Mouse (Mus musculus): ENCODE measurements at regions not wholly inside any gene's neighbourhood (a gene's known extent, or its start where the extent isn't known, plus 50 kb on each side); places are given as distances from the start of the nearest gene placed in this dataset.
A peak's percentile ranks its signal among the peaks of the same experiment; 100 is the strongest.
"Not testable (repeated sequence)": the region's sequence is repeated elsewhere in the genome, so short reads cannot be mapped to it uniquely, and the experiment has no call there.

DNA sequence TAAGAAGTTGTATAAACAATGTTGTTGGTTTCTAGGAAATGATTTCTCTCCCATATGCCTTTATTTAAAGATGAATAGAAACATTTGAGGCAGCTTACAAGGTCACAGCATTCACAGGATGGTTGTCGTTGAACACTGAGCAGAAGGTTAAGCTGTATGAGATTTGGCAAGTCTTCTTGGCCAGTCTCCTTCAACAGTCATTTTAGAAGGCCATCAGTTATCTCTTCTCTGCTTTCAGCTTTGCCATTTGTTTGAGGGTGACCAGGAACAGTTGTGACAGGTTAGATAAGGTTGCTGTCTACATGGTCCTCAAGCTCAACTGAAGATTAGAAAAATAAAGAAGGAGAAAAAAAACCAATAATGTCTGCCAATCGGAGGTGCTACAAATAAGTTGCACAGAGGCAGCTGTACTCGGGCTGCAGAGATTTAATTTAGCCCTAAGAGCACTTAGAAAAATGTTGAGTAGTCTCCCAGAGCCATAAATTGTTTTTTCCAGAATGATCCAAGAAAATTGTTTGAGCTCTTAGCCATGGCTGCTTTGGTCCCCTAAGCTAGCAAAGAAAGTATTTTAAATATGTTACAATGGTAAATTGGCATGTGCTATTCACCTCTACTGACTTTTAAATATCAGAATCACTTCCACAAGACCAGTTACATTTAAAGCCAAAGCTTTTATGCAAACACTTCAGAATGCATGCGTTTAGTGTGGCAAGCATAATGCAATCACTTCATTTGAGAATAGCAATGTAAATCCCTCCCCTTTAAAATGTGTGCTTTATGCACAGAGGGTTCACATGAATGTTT lies 1025.6 kb downstream of the Diaph3 start:
- H3K4me1 ChIP-seq = 0 out of 2 replicates have a peak, but pooled peaks cover 5% of the 10 kb centered on the region
- no peaks in the 10 kb centered on the region for H3K36me3 ChIP-seq
- H3K9me3 ChIP-seq = no peaks in the 10 kb centered on the region
- no peak for ATAC-seq (replicated peaks)
- H3K9ac ChIP-seq (replicated peaks) = no peak overlapping the region
- H3K4me2 ChIP-seq (replicated peaks) = no peak overlapping the region
- no peak overlapping the region for H3K4me3 ChIP-seq
- 35% methylated on average over 4 of the region's 4 CpGs for WGBS
- no peak overlapping the region for H3K27ac ChIP-seq (replicated peaks)
- H3K27me3 ChIP-seq = no peaks in the 10 kb centered on the region

DNA sequence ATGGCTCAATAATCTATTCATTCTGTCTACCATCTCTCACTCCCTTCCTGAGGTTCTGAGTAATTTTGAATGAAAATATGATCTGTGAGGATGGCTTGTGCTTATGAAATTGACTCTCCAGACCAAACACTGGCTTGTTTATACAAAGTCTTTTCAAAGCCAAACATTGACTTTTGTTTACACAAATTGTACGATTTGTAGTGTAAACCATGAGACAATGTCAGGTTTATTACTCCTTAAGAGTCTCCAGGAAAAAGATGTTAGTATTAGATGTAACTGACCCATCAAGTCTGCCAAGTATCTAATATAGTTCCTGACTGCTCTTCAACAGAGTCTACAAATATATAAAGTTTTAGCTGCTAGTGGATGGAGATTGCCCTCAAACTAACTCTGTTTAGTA lies 1039.5 kb downstream of the Diaph3 start:
- H3K27me3 ChIP-seq = no peaks in the 10 kb centered on the region
- WGBS = 82% methylated on average over 1 of the region's 1 CpGs

DNA sequence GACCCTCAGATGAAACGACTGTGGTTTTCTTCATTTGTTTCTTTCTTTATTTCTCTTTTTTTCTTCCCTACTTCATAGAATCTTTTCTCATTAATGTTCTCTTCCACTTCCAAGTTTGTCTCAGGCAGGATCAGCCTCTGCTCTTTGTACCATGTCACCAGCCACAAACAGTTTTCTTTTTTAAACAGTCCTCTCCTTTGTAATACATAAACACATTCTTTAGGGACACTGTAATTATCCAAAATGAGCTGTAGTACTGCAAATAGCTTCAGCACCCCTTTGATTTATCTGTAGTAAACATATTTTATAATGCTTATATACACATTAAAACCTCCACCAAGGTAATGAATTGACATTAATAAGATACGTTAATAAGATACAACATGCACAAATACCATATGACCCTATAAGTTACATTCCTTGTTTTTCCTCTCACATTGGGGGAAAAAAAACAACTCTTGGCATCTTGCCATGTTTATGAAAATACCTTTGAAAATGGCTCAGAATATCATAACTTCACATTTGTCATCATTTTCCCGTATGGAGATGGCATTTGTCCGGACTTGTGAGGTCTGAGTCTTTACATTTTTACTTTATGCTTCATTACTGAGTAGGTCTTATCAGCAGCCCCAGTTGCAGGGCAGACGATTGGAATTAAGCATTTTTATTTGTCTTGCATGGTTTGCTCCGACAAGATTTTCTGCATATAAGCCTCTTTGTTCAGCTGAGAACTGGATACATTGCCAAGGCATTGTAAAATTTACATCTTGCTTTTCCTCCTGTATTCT lies 1070.5 kb downstream of the Diaph3 start:
- no peak overlapping the region for H3K9ac ChIP-seq (replicated peaks)
- H3K36me3 ChIP-seq = no peaks in the 10 kb centered on the region
- H3K4me2 ChIP-seq (replicated peaks) = no peak overlapping the region
- WGBS = 54% methylated on average over 6 of the region's 6 CpGs
- H3K27ac ChIP-seq (replicated peaks) = no peak overlapping the region
- 0 out of 2 replicates have a peak, but pooled peaks cover 5% of the 10 kb centered on the region for H3K4me1 ChIP-seq
- ATAC-seq (replicated peaks) = no peak
- H3K27me3 ChIP-seq = no peaks in the 10 kb centered on the region
- H3K4me3 ChIP-seq = no peak overlapping the region
- no peaks in the 10 kb centered on the region for H3K9me3 ChIP-seq

More for the DNA sequence above, 1039.5 kb downstream of the Diaph3 start:
- ATAC-seq (replicated peaks) = no peak
- H3K4me3 ChIP-seq = no peak overlapping the region
- H3K27ac ChIP-seq (replicated peaks) = no peak overlapping the region
- H3K9me3 ChIP-seq = no peaks in the 10 kb centered on the region
- H3K36me3 ChIP-seq = no peaks in the 10 kb centered on the region
- no peak overlapping the region for H3K9ac ChIP-seq (replicated peaks)
- H3K4me2 ChIP-seq (replicated peaks) = no peak overlapping the region
- no peaks in the 10 kb centered on the region for H3K4me1 ChIP-seq

DNA sequence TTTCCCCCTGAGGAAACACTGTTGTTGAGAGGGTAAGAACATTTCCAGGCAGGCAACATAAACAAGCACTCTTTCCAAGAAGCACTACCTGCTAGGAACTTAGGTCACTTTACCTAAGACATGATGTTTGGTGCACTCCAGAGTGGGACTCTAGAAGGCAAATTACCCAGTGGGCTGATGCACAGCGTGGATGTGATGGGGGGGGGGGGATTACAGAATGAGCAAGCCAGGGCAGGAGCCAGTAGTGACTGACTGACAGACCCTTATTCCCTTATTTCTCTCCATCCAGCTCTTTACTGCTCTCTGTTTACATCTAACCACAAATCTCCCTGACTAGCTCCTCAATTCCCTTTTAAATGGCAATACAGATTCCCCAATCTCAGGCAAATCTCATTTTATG lies 1071.7 kb downstream of the Diaph3 start:
- H3K9me3 ChIP-seq = no peaks in the 10 kb centered on the region
- no peaks in the 10 kb centered on the region for H3K36me3 ChIP-seq
- H3K27ac ChIP-seq (replicated peaks) = no peak overlapping the region
- no peak overlapping the region for H3K9ac ChIP-seq (replicated peaks)
- WGBS = 43% methylated on average over 1 of the region's 1 CpGs
- ATAC-seq (replicated peaks) = no peak
- H3K27me3 ChIP-seq = no peaks in the 10 kb centered on the region
- no peak overlapping the region for H3K4me2 ChIP-seq (replicated peaks)
- 0 out of 2 replicates have a peak, but pooled peaks cover 5% of the 10 kb centered on the region for H3K4me1 ChIP-seq
- no peak overlapping the region for H3K4me3 ChIP-seq

DNA sequence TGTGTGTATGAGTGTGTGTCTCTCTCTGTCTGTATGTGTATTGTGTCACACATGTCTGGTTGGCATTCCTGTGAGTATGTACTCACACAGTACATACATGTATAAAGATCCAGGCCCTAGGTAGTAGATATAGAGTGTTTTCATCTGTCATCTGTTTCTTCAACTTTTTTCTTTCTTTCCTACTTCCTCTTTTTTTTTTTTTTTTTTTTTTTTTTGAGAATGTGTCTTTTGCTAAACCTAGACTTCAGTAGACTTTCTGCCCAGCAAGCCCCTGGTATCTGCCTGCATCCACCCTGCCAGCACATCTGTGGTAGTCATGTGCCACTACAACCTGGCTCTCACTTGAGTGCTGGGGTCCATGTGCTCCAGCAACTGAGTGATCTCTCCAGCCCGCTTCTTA lies 1073.3 kb downstream of the Diaph3 start:
- ATAC-seq (replicated peaks) = no peak
- Histone ChIP-seq H3K27me3 (no peaks in the 10 kb centered on the region), H3K9ac (replicated peaks) (no peak overlapping the region), H3K4me2 (replicated peaks) (no peak overlapping the region), H3K9me3 (no peaks in the 10 kb centered on the region), H3K4me3 (no peak overlapping the region), H3K4me1 (peaks cover 13% of the 10 kb centered on the region), H3K27ac (replicated peaks) (no peak overlapping the region), H3K36me3 (no peaks in the 10 kb centered on the region)
- WGBS = 93% methylated on average over 1 of the region's 1 CpGs

DNA sequence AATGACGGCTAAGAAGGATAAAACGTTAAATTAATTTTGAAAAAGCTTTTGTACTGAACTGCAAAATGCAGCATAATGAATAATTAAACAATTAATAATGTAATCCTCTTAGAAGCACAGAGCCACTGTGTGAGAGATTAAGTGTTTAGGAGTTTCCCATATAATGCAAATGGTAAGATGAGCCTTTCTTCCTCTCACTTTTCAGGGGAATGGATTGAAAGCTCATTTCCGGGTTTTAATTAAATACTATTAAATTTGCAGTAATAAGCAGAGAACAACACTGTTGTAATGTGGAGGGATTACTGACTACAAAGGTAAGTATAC lies 1077.5 kb downstream of the Diaph3 start:
- Histone ChIP-seq H3K27me3 (no peaks in the 10 kb centered on the region), H3K9me3 (no peaks in the 10 kb centered on the region), H3K4me1 (peaks cover 9% of the 10 kb centered on the region), H3K36me3 (no peaks in the 10 kb centered on the region), H3K27ac (replicated peaks) (peak overlapping the region; percentile 48), H3K4me3 (no peak overlapping the region), H3K4me2 (replicated peaks) (no peak overlapping the region; the same call in 1 of the 2 replicates), H3K9ac (replicated peaks) (no peak overlapping the region)
- no peak; the same call in 1 of the 2 replicates for ATAC-seq (replicated peaks)
- 8% methylated on average over 3 of the region's 3 CpGs for WGBS

DNA sequence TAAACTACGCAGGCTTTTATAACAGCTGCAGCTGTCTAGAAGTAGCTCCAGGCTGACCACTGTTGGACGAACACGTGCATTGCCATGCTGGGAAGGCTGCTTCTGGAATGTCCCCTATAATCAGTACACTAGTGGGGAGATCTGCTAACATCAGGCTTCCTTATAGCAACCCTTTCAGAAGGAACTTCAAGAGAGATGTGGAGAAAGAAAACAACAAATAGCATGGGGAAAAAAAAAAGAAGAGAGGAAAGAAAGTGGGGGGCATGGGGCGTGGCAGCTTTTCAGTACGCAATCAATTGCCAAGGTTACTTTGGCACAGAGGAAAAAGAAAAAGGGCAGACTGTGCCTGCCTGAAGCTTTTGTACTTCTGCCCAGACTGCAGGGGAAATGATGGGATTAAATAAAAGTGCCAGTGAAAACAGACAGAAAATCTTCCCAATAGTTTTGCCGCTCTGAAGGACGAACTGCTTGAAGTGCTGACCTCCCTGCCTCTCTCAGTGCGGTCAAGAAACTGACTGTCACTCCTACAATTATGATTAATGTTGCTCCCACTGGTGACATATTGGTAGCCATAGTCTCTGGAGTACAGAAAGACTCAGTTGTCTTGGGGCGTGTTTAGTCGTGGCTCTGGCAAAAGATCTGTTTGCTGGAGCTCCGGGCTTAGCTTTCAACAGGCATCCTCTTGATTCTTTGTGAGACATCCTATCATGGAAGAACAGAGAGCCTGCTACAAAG lies 1078.0 kb downstream of the Diaph3 start:
- ATAC-seq (replicated peaks) = peak; percentile 89
- Histone ChIP-seq H3K4me3 (no peak overlapping the region), H3K9ac (replicated peaks) (no peak overlapping the region), H3K27me3 (no peaks in the 10 kb centered on the region), H3K27ac (replicated peaks) (peak overlapping the region; percentile 48), H3K4me1 (peaks cover 9% of the 10 kb centered on the region), H3K36me3 (no peaks in the 10 kb centered on the region), H3K4me2 (replicated peaks) (peak overlapping the region; percentile 30), H3K9me3 (no peaks in the 10 kb centered on the region)
- 19% methylated on average over 11 of the region's 11 CpGs for WGBS

DNA sequence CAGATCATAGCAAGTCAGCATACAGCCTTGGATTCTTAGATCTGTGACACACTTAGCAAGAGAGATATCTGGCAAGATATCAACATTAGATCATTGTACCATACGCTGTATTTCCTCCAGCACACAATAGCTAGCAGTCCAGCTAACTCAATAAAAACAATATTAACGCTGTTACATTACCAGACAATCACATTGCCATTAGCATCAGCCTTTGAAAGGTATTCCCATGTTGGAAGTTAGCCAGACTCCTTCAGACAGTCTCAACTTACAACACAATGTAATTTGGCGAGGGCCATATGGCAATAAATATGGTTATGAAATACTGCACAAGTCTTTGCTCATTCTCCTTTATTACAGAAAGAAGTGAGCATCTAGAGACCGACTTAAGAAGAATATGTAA lies 1084.0 kb downstream of the Diaph3 start:
- H3K4me3 ChIP-seq = no peak overlapping the region
- H3K9me3 ChIP-seq = no peaks in the 10 kb centered on the region
- H3K4me2 ChIP-seq (replicated peaks) = no peak overlapping the region
- 52% methylated on average over 4 of the region's 4 CpGs for WGBS
- H3K27me3 ChIP-seq = no peaks in the 10 kb centered on the region
- H3K36me3 ChIP-seq = no peaks in the 10 kb centered on the region
- 0 out of 2 replicates have a peak, but pooled peaks cover 3% of the 10 kb centered on the region for H3K4me1 ChIP-seq
- no peak overlapping the region for H3K9ac ChIP-seq (replicated peaks)
- peak overlapping the region; percentile 27; the same call in 1 of the 2 replicates for H3K27ac ChIP-seq (replicated peaks)
- ATAC-seq (replicated peaks) = peak; percentile 66

DNA sequence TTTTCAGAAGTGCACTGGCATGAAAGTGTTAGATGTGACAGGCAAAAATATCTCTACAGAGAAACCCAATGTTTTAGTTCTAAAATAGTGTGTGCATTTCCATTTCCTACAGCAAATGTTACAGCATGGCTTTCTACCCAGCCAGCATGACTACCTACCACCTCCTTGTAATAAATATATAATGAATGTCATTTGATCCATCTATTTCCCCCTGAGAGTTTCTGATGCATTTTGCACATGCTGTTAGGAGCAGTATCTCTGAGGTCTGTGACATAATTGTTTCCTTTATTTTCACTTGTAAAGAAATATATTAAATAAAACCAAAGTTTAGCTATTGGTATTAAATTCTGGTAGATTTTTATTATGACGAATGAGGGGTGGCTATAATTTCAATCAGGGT lies 1086.4 kb downstream of the Diaph3 start:
- H3K4me2 ChIP-seq (replicated peaks) = no peak overlapping the region
- H3K4me1 ChIP-seq = 0 out of 2 replicates have a peak, but pooled peaks cover 3% of the 10 kb centered on the region
- H3K27ac ChIP-seq (replicated peaks) = no peak overlapping the region
- H3K27me3 ChIP-seq = no peaks in the 10 kb centered on the region
- H3K4me3 ChIP-seq = no peak overlapping the region
- H3K9ac ChIP-seq (replicated peaks) = no peak overlapping the region
- no peak for ATAC-seq (replicated peaks)
- no peaks in the 10 kb centered on the region for H3K9me3 ChIP-seq
- 92% methylated on average over 1 of the region's 1 CpGs for WGBS
- H3K36me3 ChIP-seq = no peaks in the 10 kb centered on the region

DNA sequence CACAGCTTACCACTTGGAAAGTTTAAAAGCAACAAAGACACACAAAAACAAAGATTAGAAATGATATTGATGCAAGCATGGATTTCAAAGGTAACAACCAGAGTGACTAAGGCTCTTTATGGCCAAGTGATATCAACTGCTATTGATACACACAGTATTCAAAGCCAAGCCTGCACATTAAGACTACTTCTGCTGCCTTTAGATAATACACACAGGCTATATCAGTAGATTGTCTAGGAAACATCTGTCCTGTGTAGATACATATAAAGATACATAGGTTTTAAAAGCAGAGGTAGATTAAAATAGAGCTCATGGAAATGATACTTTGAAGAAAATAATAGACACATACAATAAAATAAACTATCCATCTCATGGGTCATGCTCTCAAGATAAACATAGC lies 1111.6 kb downstream of the Diaph3 start:
- Histone ChIP-seq H3K9me3 (no peaks in the 10 kb centered on the region), H3K9ac (replicated peaks) (no peak overlapping the region), H3K27ac (replicated peaks) (no peak overlapping the region), H3K4me1 (no peaks in the 10 kb centered on the region), H3K27me3 (no peaks in the 10 kb centered on the region), H3K36me3 (no peaks in the 10 kb centered on the region), H3K4me3 (no peak overlapping the region), H3K4me2 (replicated peaks) (no peak overlapping the region)
- ATAC-seq (replicated peaks) = no peak

DNA sequence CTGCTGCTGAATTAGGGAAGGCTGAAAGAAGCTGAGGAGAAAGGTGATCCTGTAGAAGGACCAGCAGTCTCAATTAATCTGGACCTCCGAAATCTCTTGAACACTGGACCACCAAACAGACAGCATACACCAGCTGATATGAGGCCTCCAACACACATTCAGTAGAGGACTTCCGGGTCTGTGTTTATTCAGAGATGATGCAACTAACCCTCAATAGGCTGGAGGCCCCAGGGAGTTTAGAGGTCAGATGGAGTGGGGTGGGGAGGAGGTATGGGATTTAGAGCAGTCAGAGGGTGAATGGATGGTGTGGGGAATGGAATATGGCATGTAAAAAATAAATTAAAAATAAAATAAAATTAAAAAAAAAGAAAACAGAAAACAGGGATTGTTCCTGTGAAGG lies 1123.4 kb downstream of the Diaph3 start:
- not testable (repeated sequence) for H3K9me3 ChIP-seq; H3K27ac ChIP-seq (replicated peaks); H3K27me3 ChIP-seq; H3K36me3 ChIP-seq; H3K4me3 ChIP-seq; H3K9ac ChIP-seq (replicated peaks); H3K4me2 ChIP-seq (replicated peaks); H3K4me1 ChIP-seq; ATAC-seq (replicated peaks)
- 81% methylated on average over 2 of the region's 2 CpGs for WGBS
